Mouse (Mus musculus): ENCODE measurements around the gene 5730522E02Rik. TPM values are rescaled to one million over a fixed set of nuclear protein-coding genes. Genes with fewer than 3 reads are reported as not detected.

The 5730522E02Rik gene
- total RNA-seq, 2 experiments from 2014 or later, result not detected

DNA sequence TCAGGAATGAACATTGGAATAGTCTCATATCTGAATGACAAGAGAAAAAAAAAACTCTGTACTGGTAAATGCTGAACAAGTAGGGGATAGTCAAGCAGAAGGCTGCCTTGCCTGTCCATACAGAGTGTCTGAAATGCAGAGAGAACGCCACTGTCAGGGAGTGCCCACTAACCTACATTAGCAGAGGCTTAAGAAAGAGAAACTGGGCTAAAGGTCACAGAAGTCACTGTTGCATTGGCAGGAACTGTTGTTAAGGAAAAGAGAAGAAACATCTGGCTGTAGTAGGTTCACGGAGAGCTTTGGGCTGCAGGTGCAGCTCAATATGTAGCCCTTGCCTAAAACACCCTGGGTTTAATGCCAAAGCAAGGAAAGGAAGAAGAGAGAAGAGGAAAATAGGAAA, 82.2 kb downstream of the 5730522E02Rik start:
- no peak for DNase-seq (ENCODE audit: low spot score)

DNA sequence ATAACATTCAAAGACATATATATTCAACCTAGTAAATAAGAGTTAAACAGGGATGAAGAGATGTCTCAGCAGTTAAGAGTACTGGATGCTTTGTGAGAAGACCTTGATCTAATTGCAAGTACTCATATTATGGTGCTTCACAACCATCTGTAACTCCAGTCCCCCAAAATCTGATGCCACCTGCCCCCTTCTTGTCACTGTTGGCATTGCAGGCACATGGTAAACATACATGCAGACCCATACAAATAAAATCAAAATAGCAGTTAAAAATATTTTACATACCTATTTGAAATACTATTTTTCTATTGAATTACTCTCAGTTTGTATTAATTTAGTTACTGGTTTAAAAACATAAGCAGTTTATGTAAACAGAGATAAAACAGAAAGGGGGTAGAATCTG, 84.6 kb downstream of the 5730522E02Rik start:
- no peak for DNase-seq (ENCODE audit: low spot score)

DNA sequence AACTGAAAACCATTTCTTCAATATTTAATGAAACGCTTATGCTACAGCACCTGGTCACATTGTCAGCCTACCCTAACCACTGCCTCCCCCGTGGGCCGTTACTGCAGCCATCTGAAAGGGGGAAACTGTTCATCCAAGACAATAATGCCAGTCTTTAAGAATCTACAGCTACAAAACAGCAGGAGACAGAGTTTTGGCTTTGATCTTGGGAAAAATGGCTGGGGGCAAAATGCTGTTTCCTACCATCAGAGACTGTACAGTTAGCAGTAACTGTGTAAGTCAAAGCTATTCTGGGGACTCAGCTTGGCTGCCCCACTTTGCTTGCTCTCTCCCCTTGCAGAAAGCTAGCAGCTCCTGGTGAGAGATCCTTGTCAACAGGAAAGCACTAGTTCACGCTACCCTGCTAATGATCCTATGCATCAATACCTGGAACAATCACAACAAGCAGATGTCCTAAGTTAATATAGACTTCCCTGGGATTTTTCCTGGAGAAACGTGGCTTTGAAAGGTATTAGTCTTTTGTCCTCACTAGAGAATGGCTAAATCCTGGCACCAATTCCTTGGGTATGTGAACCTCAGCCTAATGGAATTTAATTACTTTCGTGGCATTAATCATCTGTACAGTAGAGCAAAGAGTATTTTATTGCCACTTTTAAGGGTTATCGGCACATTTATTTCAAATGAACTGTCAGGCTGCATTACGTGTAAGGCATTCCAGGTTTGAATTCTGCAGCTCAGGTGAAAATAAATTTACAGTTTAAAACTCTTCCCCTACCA, 89.6 kb downstream of the 5730522E02Rik start:
- DNase-seq (ENCODE audit: low spot score), result no peak

DNA sequence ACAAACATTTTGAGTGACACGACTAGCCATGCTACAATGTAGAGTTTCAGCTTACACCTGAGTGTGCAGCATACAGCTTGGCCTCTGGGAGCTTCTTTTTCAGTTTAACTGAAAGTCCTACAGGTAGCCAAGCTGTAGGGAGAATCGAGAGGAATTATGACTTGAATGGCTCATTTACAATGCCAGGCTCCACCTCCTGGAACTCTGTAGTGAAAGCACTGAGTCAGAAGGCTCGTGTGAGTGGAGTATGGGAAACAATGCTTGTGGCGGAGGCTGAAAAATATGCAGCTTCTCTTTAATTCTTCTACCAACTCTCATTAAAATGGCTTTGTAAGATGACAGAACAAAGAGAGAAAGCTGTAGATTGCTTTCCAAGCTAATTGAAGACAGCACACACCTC, 92.9 kb downstream of the 5730522E02Rik start:
- DNase-seq (ENCODE audit: low spot score), result no peak

DNA sequence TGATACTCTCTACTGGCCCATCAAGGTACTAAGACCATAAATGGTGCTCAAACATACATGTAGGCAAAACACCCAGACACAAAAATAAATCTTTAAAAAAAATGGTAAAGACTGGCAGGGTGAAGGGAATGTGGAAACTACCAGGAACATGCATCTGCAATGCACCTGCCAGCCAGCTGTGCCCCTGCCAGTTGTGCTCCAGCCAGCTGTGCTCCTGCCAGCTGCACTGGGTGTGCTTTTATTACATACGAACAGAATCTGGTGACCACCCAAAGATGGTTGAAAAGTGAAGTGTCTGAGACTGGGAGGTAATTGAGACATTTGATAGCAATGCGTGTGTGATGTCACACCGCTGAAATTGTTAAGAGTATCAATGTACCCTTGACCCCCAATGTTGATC, 98.4 kb downstream of the 5730522E02Rik start:
- DNase-seq (ENCODE audit: low spot score), result no peak

GRCm38 (mm10) chr11:26108647-26109046, 101.9 kb downstream of the 5730522E02Rik start:
- DNase-seq (ENCODE audit: low spot score), result no peak

- DNase-seq (ENCODE audit: low spot score), result no peak
Observed at GRCm38 (mm10) chr11:26104680-26105079, 105.9 kb downstream of the 5730522E02Rik start.

DNA sequence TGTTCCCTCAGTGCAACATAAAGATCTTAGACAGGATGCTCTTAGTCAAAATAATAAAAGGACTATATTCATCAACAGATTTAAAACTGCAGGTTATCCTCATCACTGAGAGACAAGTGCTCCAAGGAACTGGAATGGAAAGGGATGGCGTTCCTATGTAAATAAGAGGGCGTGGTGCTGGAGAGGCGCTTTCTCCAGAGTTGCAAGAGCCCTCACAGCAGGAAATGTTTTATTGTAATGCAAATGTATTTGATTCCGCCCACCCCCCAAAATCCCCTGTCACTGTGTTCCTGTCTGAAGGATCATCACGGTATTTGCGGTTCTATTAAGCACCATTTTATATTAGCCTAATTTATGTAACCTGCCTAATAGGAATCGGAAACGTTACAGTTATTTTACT, 106.9 kb downstream of the 5730522E02Rik start:
- no peak for DNase-seq (ENCODE audit: low spot score)

GRCm38 (mm10) chr11:26102878-26103277, 107.7 kb downstream of the 5730522E02Rik start:
- no peak for DNase-seq (ENCODE audit: low spot score)

- no peak for DNase-seq (ENCODE audit: low spot score)
Observed at GRCm38 (mm10) chr11:26100077-26100476, 110.5 kb downstream of the 5730522E02Rik start.

GRCm38 (mm10) chr11:26098933-26099332, 111.6 kb downstream of the 5730522E02Rik start:
- no peak for DNase-seq (ENCODE audit: low spot score)

DNA sequence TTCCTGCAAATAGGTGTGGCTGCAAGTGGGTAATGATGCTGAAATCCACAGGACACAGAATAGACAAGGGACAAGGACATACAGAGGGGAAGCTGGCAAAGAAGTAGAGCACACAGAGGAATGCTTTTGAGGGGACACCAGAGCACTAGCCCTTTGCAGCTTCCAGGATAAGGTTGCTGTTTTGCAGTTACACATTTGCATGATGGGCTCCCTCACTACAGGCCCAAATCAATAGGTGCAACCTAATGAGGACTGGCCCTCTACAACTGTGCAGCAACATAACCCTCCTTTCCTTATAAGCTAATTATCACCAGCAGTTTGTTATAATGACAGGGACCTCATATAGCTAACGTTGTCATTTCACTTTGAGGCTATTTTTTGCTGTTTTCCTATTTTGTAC, 114.5 kb downstream of the 5730522E02Rik start:
- DNase-seq (ENCODE audit: low spot score), result no peak

DNA sequence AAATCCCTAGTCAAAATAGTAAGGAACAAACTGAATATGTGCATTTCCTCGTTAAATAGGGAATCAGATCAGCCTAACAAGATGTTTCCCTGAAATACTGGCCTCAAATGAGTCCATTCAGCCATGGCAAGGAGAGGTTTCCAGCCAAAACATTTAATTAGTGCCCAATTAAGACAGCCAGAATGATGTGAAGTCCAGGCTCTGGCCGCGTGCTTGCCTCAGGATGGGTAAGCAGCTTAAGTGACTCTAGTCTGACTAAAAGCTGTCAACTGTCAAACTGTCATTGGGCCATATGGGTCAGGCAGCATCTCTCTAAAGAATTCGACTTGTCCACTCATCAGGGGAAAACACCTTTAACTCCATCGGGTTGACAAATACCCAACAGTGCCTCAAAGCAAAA, 121.6 kb downstream of the 5730522E02Rik start:
- no peak for DNase-seq (ENCODE audit: low spot score)

DNA sequence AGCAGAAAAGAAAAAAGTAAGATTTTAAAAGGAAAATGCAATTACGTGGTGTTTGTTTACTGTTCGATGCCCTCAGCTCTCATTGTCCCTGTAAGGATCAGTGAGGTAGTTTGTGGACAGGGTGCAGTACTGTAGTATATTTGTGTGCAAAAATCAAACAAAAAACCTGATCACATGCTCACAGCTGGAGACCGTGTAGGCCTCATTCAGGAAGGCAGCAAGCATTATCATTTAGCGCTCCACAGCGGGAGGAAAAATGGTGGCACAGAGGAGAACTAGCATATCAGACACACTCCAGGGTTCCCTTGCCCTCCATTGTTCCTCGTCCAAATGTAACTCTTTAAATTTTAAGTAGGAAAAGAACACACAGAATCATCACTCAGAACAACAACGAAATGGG, 123.9 kb downstream of the 5730522E02Rik start:
- no peak for DNase-seq (ENCODE audit: low spot score)

GRCm38 (mm10) chr11:26085380-26086035, 125.1 kb downstream of the 5730522E02Rik start:
- no peak for DNase-seq (ENCODE audit: low spot score)

DNA sequence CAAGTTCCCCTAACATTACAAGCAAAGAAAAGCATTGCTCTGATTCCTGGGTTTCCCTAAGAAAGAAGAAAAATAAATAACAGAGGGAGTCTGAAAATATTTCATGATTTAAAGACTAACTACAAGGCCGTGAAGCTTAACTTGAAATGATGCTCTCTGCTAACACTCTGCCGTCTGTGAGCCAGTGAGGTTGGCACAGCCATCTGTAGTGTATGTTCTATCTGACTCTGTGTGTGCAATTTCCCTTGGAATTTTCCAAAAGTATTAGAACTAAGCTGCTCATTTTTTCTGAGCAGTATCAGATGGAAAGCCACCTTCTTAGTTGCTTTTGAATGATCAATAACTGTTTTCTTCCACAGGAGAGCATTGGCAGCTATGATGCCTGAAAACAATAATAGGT, 134.2 kb downstream of the 5730522E02Rik start:
- DNase-seq (ENCODE audit: low spot score), result no peak

DNA sequence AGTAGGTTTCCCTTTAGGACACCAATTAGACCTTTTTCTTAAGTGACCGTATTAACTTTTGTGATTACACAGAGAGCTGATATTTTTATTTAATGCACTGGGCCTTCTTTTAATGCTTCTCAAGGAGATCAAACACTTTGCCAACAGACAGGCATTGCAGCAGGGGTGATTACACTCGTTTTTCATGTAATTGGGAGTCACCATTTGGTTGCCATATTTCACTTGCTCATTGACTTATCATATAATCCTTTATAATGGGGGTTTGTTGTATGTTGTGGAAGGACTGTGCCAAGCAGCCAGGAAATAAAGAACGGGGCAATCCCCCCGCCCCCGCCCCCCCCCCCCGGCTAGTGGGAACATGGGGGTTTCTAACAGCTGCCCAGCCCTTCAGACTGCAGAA, 135.0 kb downstream of the 5730522E02Rik start:
- no peak for DNase-seq (ENCODE audit: low spot score)

- DNase-seq (ENCODE audit: low spot score), result no peak
Observed at GRCm38 (mm10) chr11:26073638-26074294, 136.8 kb downstream of the 5730522E02Rik start.

GRCm38 (mm10) chr11:26072101-26072500, 138.5 kb downstream of the 5730522E02Rik start:
- DNase-seq (ENCODE audit: low spot score), result no peak

GRCm38 (mm10) chr11:26063252-26063651, 147.3 kb downstream of the 5730522E02Rik start:
- no peak for DNase-seq (ENCODE audit: low spot score)

- no peak for DNase-seq (ENCODE audit: low spot score)
Observed at GRCm38 (mm10) chr11:26061471-26062137, 149.0 kb downstream of the 5730522E02Rik start.

DNA sequence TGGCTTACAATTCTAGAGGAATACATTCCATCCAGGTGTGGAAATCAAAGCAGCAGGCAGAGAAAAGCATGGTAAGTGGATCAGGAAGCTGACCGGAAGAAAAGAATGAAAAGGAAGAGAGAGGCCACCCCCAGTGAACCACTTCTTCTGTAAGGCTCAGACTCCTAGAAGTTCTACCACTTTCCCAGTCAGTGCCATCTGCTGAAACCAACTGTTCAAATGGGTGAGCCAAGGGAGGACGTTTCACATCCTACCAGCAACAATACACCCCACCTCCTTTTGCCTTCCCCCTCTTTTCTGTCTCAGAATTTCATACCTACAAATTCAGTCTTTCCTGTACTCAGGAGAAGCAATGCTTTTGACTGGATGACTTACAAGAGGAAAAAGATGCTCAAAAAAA, 197.0 kb downstream of the 5730522E02Rik start:
- DNase-seq (ENCODE audit: low spot score), result no peak

Data from gastrocnemius, adult 18-20 months (tissue).